Mouse (Mus musculus): Measurements from ENCODE around the gene Rbp3.

The Rbp3 gene

DNA sequence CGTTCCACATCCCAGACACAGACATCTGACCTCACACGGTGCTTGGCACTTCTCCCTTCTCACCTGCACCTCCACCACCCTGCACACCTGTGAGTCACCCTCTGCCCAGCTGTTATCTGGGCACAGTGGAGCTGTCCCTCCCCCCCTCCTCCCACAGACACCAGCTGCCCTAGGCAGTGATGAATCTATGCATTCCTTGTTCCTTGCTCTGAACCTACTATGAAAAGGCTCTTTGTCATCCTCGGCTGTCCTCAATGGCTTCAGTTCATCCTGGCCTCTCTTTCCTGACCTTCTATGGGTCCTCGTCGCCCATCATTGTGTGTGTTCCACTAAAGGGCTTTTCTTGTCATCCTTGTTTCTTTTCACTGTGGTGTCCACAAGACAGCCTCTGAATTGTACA lies 20.9 kb downstream of the Rbp3 start:
- no peak for DNase-seq (ENCODE audit: low spot score in 2 of 2)

DNA sequence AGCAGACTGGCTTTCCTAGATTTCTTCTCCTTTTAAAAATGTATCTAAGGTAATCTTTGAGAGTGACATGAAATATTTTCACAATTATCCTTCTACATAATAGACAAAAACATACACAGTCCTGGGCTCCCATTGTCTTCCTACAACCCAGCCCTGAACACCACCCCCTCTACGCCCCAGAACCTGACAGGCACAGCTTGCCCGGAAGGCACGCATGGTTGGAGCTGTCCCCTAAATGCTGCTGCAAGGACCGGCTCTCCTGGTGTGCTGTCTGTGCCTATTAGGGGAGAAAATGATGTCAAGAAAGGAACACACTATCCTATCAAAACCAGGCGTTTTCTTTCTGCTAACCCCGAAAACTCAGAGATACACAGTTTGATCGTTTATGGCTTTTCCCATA lies 23.9 kb downstream of the Rbp3 start:
- no peak for DNase-seq (ENCODE audit: low spot score in 2 of 2)

GRCm38 (mm10) chr14:33978604-33979059 lies 24.8 kb downstream of the Rbp3 start, which contains the start of gene Zfp488:
Gene Zfp488 (minus strand): TSS chr14:33978764.
- DNase-seq (ENCODE audit: low spot score in 2 of 2): no peak

- DNase-seq (ENCODE audit: low spot score in 2 of 2): no peak
These were observed 35.4 kb downstream of the Rbp3 start for GRCm38 (mm10) chr14:33989201-33989600.

- no peak for DNase-seq (ENCODE audit: low spot score in 2 of 2)
These were observed 38.2 kb downstream of the Rbp3 start for GRCm38 (mm10) chr14:33991971-33992370.

GRCm38 (mm10) chr14:33993051-33993450 lies 39.2 kb downstream of the Rbp3 start:
- DNase-seq (ENCODE audit: low spot score in 2 of 2): no peak

GRCm38 (mm10) chr14:33993521-33994289 lies 39.9 kb downstream of the Rbp3 start:
- DNase-seq (ENCODE audit: low spot score in 2 of 2): no peak

DNA sequence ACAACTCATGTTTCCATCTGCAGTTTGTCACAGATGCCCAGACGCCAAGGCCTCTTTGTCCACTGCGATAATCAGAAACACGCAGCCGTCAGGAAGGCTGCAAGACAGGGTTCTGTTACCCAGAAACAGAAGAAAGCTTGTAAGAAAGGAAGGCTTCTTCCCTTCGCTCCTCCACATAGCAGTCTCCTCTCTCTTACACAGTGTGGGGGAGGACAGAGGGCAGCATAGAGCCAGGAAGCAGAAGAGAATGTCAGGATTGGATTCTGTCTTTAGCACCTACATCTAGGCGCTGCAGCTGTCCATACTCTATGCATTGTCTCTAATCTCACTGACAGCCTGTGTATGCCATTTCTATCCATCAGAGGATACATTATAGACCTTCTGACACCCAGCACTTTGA lies 43.6 kb downstream of the Rbp3 start:
- DNase-seq (ENCODE audit: low spot score in 2 of 2): no peak

GRCm38 (mm10) chr14:34000076-34000475 lies 46.3 kb downstream of the Rbp3 start:
- no peak for DNase-seq (ENCODE audit: low spot score in 2 of 2)

DNA sequence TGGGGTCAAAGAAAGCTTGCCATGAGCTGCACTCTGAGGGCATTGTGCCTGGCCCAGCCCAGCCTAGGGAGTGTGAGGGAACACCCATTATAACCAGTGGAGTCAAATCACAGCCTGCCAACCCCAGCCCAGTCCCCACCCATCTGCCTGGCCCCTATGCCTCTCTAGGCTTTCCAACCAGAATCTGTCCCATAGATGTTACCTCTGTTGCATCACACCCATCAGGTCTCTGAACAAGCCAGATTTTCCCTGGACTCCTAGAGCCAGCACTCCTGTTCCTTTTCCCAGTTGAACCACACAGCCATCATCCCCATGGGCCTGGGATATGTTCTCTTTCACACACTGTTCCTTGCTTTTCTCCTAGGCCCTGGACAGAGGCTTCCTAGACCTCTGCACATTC lies 47.6 kb downstream of the Rbp3 start:
- DNase-seq (ENCODE audit: low spot score in 2 of 2): no peak

DNA sequence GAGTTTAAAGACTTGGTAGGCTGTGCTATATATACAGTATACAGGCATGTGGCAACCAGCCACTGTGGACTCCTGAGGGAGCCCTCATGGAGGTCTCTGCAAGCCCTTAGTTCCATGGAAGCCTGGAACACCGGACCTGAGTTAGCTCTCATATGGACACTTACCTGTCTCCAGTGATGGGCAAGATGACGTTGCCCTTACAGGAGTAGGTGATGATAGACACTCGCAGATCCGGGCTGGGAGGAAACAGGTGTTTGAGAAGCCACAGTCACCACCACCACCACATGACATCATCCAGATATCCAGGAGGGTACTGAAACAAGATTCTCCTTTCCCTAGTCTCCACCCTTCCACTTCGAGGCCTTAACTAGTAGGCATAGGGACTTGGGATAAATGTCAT lies 48.6 kb downstream of the Rbp3 start:
- no peak for DNase-seq (ENCODE audit: low spot score in 2 of 2)

All from frontal cortex, postnatal 25 days (tissue).